Mouse (Mus musculus) cerebral cortex, adult 2 months (tissue): ENCODE results near the gene Dcps.

Experiments used
- WGBS: fragments of 180-500 bp; shearing (Covaris S2); methylation state at CpG from one replicate; pipeline ENCODE4 v1.1.7; 2018; 5-methylcytosine and 5-hydroxymethylcytosine counted together

The Dcps gene

DNA sequence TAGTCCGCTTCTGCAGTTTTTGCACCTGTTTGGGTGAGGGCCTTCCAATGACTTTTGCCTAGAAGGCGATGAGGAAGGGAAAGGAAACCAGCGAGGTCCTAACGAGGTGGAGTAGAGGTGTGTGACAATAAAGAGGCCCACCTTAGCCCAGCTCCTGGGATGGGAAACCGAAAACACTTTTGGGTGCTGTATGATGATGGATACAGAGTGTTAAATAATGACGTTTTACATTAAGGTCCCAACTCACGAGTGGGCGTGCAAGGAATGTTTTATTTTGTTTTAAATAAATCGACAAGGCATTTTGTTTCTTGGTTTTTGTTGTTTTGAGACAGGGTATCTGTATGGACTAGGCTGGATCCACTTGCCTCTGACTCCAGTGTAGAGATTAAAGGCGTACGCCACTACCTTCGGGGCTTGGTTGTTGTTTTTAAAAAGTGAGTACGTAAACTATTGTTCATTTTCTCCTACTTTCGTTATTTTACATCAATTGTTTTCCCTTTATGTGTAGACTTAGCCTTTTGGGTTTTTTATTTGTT is 331 bp upstream of the Dcps start:
- WGBS, result 34% methylated on average over 14 of the region's 14 CpGs

GRCm38 (mm10) chr9:35173331-35173730 is 2.5 kb downstream of the Dcps start:
- 98% methylated on average over 1 of the region's 1 CpGs for WGBS

DNA sequence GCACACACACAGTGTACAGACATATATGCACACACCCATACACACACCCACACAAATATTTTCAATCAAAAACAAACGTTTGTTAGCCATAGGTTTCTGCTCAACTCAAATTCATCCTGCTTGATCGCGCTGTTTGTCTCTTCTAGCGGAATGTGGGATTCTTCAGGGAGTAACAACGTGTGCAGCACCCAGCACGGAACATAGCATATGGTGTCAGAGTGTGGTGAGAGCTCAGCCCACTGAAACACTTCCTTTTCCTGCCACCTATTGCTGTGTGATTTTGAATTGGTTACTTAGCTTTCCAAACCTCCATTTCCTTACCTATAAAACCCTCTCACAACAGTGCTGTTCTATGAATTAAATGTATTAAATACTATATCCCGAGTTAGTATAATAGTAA is 5.8 kb downstream of the Dcps start:
- WGBS, result 63% methylated on average over 7 of the region's 7 CpGs

DNA sequence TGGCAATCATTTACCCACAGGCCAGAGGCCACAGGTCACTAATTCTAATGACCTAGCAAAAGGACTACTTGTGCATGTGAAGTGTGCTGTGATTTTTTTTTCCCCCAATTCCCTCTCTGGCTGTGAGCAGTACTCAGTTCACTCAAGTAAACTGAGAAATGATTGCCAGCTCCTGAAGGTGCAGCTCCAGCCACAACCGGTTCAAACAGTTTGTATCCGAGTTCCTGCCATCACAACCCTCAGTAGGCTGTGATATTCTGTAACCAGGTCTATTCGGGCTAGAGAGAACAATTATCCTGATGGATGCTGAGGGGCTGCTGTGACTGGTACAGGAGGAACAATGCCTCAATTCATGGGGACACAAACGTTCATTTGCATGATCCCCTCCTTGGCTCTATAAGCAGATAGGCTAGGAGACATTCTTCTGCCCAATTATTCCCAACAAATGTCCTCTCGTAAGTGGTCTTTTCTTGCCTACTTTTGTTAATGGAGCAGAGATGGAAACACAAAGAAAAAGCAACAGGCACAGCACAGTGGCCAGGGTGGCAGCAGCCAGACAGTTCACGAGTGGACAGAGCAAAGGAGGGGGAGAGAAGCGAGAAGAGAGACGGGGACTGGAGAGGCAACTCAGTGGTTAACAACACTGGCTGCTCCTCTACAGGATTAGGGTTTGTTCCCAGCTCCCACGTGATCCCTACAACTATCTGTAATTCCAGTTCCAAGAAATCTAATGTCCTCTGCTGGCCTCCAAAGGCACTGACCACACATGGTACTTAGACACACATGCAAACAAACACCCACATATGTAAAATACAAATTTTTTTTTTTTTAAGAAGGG is 8.8 kb downstream of the Dcps start:
- 54% methylated on average over 9 of the region's 9 CpGs for WGBS

- WGBS, result 14% methylated on average over 3 of the region's 3 CpGs
These were observed 9.6 kb downstream of the Dcps start for GRCm38 (mm10) chr9:35166144-35166797.

DNA sequence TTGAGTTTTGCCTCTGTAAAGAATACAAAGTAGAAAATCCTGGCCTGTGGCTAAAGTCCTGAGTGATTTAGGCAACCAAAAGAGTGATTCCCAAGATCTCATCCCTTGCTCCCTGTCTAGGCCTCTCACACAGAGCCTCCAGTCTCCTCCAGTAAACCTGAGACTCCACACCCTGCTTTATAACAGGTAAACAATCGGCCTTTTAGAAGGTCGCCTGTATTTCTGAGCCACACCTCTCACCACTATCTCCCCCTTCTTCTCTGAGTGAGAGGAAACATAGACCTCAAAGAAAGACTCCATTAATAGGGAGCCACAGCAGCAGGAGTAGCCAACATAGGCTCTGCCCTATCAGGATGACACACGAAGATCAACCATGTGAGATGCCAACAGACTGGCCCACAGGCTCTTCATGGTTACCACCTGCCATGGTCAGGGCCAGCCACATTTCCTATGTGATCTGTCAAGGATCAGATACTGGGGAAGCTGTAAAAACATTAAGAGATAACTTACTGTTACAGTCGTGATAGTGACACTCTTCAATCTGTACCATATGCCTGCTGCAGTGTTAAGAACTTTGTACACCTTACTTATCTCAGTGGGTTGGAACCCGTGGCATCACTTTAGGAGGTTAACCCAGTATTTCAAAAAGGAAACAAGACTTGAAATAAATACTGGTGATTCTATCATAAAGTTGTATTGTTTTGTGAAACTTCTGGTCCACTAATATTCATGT is 11.6 kb downstream of the Dcps start:
- WGBS, result 89% methylated on average over 5 of the region's 5 CpGs

DNA sequence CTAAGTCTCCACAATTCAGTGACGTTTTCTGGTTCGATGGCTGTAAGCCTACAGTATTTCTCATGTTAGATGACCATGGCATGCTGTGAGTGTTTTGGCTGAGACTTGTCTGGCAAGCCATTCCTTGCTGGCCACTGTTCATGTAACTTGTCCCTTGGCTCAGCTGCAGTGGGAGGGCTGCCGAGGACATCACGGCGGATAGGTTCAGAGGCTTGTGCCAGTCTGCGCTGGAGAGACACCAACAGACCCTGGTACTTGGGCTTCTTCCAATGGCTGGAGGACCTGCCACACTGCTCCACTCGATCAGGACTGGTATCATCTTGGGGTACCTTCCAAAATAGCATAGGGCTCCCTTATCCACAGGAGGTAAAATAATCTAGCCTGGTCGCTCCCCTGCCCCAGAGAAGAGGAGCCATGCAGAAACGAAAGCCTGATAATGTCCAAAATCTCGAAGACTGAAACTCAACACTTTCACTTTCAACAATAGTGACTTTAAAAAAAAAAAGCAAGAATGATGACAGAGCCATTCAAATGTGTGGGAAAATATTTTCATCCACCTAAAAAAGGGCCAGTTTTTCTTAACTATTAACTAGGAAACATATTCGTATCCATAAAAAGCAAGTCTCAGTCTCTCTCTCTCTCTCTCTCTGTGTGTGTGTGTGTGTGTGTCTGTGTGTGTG is 12.7 kb downstream of the Dcps start:
- 66% methylated on average over 11 of the region's 11 CpGs for WGBS

GRCm38 (mm10) chr9:35161721-35162120 is 14.1 kb downstream of the Dcps start:
- 83% methylated on average over 7 of the region's 7 CpGs for WGBS

GRCm38 (mm10) chr9:35160662-35161061 is 15.2 kb downstream of the Dcps start:
- 83% methylated on average over 2 of the region's 2 CpGs for WGBS

DNA sequence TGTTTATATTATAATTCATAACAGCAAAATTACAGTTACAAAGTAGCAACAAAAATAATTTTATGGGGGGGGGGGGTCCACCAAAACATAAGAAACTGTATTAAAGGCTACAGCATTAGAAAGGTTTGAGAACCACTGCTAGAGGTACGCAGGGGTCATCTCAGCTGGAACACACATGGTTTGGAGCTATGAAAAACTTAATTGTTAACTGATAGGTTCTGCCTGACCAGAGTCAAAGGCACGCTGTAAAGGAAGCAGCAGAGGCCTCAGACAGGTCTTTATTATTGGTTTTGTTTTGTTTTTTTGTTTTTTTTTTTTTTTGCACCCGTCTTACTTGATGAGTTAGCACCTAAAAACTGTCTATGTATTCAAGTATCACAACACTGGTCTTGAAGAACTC is 17.4 kb downstream of the Dcps start:
- 85% methylated on average over 3 of the region's 3 CpGs for WGBS

- 91% methylated on average over 4 of the region's 4 CpGs for WGBS
These were observed 19.0 kb downstream of the Dcps start for GRCm38 (mm10) chr9:35156862-35157261.

- WGBS, result 74% methylated on average over 5 of the region's 5 CpGs
These were observed 19.7 kb downstream of the Dcps start for GRCm38 (mm10) chr9:35156002-35156710.

DNA sequence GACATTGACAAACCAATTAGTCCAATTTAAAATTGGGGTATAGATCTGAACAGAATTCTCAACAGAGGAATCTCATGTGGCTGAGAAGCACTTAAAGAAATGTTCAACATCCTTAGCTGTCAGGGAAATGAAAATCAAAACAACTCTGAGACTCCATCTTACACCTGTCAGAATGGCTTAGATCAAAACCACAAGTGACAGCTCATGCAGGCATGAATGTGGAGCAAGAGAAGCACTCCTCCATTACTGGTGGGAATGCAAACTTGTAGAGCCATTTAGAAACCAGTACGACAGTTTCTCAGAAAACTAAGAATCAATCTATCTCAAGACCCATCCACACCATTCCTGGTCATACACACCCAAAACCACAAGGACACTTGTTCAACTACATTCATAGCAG is 22.9 kb downstream of the Dcps start:
- WGBS, result 98% methylated on average over 1 of the region's 1 CpGs

GRCm38 (mm10) chr9:35147261-35147660 is 28.6 kb downstream of the Dcps start:
- WGBS, result 93% methylated on average over 14 of the region's 14 CpGs

DNA sequence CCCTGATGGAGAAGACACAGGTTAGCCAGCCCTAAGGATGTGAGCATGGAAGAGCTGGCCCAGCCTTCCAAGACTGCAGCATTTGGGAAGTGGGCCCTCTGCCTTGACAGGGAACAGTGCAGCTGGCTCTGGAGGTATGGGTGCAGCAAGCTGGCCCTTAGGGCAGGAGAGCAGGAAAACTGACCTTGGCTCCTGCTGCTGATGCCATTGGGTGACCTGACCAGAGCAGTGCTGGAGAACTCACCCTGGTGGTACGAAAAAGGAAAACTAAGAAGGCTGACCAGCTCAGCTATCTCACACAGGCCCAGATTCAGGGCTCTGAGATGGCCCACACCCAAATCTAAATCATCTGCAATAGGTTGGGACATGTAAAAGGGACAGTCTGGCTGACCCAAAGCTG is 30.0 kb downstream of the Dcps start:
- 89% methylated on average over 1 of the region's 1 CpGs for WGBS

DNA sequence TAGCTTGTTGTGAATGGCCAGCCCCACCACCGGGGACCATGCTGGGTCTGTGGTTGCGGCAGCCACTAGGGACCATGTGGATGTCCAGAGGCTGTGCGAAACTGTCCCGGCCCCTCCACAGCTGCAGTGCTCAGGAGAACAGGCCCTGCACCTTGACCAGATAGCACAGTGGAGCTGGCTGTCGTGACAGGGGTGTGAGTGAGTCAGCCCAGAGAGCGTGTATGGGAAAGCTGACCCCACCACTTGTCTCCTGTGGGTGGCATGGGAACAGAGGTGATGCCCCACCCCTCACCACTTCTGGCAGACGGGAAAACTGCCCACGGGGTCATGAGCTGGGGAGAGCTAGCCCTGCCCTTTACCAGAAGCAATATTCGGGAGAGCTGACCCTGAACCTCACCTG is 30.7 kb downstream of the Dcps start:
- 92% methylated on average over 9 of the region's 9 CpGs for WGBS

DNA sequence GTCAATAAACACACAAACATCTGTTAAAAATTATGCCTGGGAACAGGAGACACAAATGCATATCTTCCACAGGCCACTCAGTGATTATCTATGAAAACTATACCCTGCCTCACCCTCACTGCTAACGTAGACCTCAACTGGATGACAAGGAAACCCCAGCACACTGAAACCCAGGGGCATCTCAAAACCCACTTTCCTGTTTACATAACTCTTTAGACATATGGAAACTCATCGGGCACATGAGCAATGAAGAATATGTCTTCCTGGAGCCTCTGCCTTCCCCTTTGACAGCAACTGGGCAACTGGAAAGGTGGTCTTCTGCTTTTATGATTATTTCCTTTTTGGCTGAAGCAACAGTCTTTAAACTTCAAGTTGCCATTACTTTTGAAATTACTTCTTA is 33.6 kb downstream of the Dcps start:
- WGBS, result 88% methylated on average over 2 of the region's 2 CpGs

DNA sequence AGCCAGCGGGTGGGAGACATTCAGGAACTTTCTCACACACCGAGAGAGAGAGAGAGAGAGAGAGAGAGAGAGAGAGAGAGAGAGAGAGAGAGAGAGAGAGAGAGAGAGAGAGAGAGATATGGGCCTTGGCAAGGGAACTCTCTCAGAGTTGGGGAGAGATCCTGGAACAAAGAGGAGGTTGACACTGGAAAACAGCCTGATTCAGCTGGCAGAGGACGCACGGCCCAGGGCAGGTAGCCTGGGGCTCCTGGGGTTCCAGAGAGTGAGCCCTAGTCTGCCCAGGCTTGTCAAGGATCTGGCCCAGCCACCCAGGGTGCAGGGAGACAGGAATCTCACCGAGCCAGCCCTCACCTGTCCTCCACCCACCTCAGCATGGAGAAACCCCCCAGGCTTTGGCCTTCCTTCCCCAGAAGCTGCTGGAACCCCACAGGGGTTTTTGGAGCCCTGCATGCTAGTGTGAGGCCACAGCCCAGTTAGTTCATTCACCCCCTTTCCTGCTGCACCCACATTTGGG is 36.6 kb downstream of the Dcps start:
- WGBS, result 82% methylated on average over 5 of the region's 5 CpGs

DNA sequence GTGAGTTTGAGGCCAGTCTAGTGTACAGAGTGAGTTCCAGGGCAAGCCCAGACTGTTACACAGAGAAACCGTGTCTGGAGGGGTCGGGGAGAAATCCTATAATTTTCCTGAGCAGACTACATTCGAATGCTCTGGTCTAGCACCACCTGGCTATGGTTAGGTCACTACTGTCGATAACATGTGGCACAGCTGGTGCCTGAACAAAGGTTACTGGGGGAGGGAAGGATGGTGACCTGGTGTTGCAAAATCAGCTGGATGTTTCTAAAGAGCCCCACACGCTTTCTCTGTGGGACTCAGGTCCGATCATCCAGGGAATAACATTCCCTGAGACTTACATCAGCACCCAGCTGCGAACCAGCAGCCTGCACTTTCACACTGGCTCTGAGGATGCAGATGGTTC is 37.8 kb downstream of the Dcps start:
- WGBS, result 86% methylated on average over 7 of the region's 7 CpGs

DNA sequence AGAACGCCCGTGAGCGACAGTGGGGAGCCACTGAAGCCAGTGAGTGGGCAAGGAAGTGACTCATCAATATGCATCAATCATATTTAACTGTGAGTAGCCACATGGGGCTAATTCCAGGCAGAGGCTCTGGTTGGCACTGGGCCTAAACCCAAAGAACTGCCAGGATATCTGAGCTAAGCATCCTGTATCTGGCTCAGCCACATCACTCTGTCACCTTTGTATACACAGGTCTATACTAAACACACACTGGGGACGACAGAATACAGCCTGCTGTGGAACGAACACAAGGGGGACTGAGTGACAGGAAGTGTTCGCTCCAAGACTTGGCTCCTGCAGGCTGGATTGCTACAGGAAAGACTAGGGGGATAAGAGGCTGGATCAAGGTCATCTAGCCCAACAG is 40.3 kb downstream of the Dcps start:
- 41% methylated on average over 6 of the region's 6 CpGs for WGBS
